Mouse (Mus musculus) forebrain, embryonic 10.5 days (tissue): ENCODE measurements around the gene Nat8f1. TPM values are rescaled to one million over a fixed set of nuclear protein-coding genes. Genes with fewer than 3 reads are reported as not detected.
"Not testable (repeated sequence)": the region's sequence is repeated elsewhere in the genome, so short reads cannot be mapped to it uniquely, and the experiment has no call there.

Experiments
- DNase-seq: peaks from one replicate; pipeline ENCODE4 v3.0.0-alpha.2; 2017; ENCODE audit warnings: low spot score; ENCODE audit errors: extremely low spot score
- H3K27ac ChIP-seq: fragments of 300-500 bp; sonication (generic); 2 replicates; pipeline ENCODE4 v1.5.1; 2016; ENCODE audit warnings: mild to moderate bottlenecking
- H3K27me3 ChIP-seq: fragments of 300-500 bp; sonication (generic); 2 replicates; pipeline ENCODE4 v1.6.1; 2016; ENCODE audit warnings: mild to moderate bottlenecking; ENCODE audit not compliant: poor library complexity, severe bottlenecking
- H3K36me3 ChIP-seq: fragments of 300-500 bp; sonication (generic); replicated peaks from 2 replicates; pipeline ENCODE4 v1.6.1; 2016; ENCODE audit warnings: mild to moderate bottlenecking, moderate library complexity
- H3K4me1 ChIP-seq: fragments of 300-500 bp; sonication (generic); 2 replicates; pipeline ENCODE4 v1.6.1; 2016
- H3K4me3 ChIP-seq: fragments of 300-500 bp; sonication (generic); 2 replicates; pipeline ENCODE4 v1.5.1; 2016; ENCODE audit warnings: mild to moderate bottlenecking, moderate library complexity
- H3K9me3 ChIP-seq: fragments of 300-500 bp; sonication (generic); 2 replicates; pipeline ENCODE4 v1.6.1; 2016; ENCODE audit warnings: mild to moderate bottlenecking, moderate library complexity
- WGBS: fragments of 180-500 bp; shearing (Covaris S2); methylation state at CpG from one replicate; pipeline ENCODE4 v1.1.7; 2016; 5-methylcytosine and 5-hydroxymethylcytosine counted together
- polyA plus RNA-seq: library from polyadenylated mRNA; unstranded; fragments of >200 nt; fragmentation: Nextera tagmentation; extraction: Ambion mirVana; gene quantifications from 2 replicates; pipeline ENCODE4 v1.2.1, GENCODE M21; 2016

Gene Nat8f1
- 5.2 and 6.4 TPM in 2 replicates for polyA plus RNA-seq

- WGBS, result under 1% methylated on average over 61 of the region's 61 CpGs
- DNase-seq, result peak; percentile 89
- not testable (repeated sequence) for H3K9me3 ChIP-seq, H3K36me3 ChIP-seq, H3K27me3 ChIP-seq
- Histone ChIP-seq H3K27ac (peak within 1 kb of the TSS; percentile 88), H3K4me3 (peak within 1 kb of the TSS; percentile 68), H3K4me1 (peaks cover 15% of the 10 kb centered on the region)
These were observed at the start of gene Nat8f1 for GRCm38 (mm10) chr6:85915539-85916513. Gene Nat8f1 (minus strand): TSS chr6:85915687.

- Histone ChIP-seq H3K9me3 (no peaks in the 10 kb centered on the region), H3K27ac (peak within 1 kb of the TSS; percentile 95), H3K4me3 (peak within 1 kb of the TSS; percentile 92), H3K27me3 (no peaks in the 10 kb centered on the region), H3K4me1 (peaks cover 16% of the 10 kb centered on the region), H3K36me3 (peaks cover 29% of the 10 kb centered on the region)
- under 1% methylated on average over 70 of the region's 70 CpGs for WGBS
- DNase-seq, result peak; percentile 93
These were observed 45.9 kb upstream of the Nat8f1 start, which contains the start of gene Dusp11 for GRCm38 (mm10) chr6:85961101-85962091. Gene Dusp11 (minus strand): TSS chr6:85961667.

- Histone ChIP-seq H3K27ac (no peak overlapping the region), H3K36me3 (peaks cover 66% of the 10 kb centered on the region), H3K4me3 (no peak overlapping the region), H3K4me1 (peaks cover 16% of the 10 kb centered on the region), H3K27me3 (no peaks in the 10 kb centered on the region), H3K9me3 (no peaks in the 10 kb centered on the region)
- no peak for DNase-seq
- WGBS, result 93% methylated on average over 3 of the region's 3 CpGs
These were observed 42.1 kb upstream of the Nat8f1 start for GRCm38 (mm10) chr6:85957581-85957980.

GRCm38 (mm10) chr6:85948549-85948948 lies 33.1 kb upstream of the Nat8f1 start:
- peaks cover 100% of the 10 kb centered on the region for H3K36me3 ChIP-seq
- H3K9me3 ChIP-seq, result no peaks in the 10 kb centered on the region
- DNase-seq, result no peak
- WGBS, result 87% methylated on average over 6 of the region's 6 CpGs
- H3K27me3 ChIP-seq, result no peaks in the 10 kb centered on the region
- no peaks in the 10 kb centered on the region for H3K4me1 ChIP-seq
- no peak overlapping the region for H3K27ac ChIP-seq
- H3K4me3 ChIP-seq, result no peak overlapping the region

- no peak for DNase-seq
- H3K4me1 ChIP-seq, result peaks cover 2% of the 10 kb centered on the region
- H3K27me3 ChIP-seq, result no peaks in the 10 kb centered on the region
- peaks cover 68% of the 10 kb centered on the region for H3K36me3 ChIP-seq
- H3K27ac ChIP-seq, result no peak overlapping the region
- no peaks in the 10 kb centered on the region for H3K9me3 ChIP-seq
- H3K4me3 ChIP-seq, result no peak overlapping the region
- 92% methylated on average over 3 of the region's 3 CpGs for WGBS
These were observed 27.0 kb upstream of the Nat8f1 start for GRCm38 (mm10) chr6:85942469-85942868.

GRCm38 (mm10) chr6:85938701-85939100 lies 23.2 kb upstream of the Nat8f1 start:
- Histone ChIP-seq H3K27ac (no peak overlapping the region), H3K36me3 (peaks cover 30% of the 10 kb centered on the region), H3K27me3 (no peaks in the 10 kb centered on the region), H3K4me1 (peaks cover 14% of the 10 kb centered on the region), H3K4me3 (no peak overlapping the region), H3K9me3 (no peaks in the 10 kb centered on the region)
- no peak for DNase-seq
- WGBS, result 84% methylated on average over 10 of the region's 10 CpGs

- H3K27ac ChIP-seq, result peak overlapping the region; percentile 85
- not testable (repeated sequence) for H3K27me3 ChIP-seq, H3K9me3 ChIP-seq
- peak; percentile 77 for DNase-seq
- WGBS, result 2% methylated on average over 50 of the region's 50 CpGs
- H3K4me3 ChIP-seq, result peak overlapping the region; percentile 58
- peaks cover 12% of the 10 kb centered on the region for H3K36me3 ChIP-seq
- peaks cover 14% of the 10 kb centered on the region for H3K4me1 ChIP-seq
These were observed 21.3 kb upstream of the Nat8f1 start for GRCm38 (mm10) chr6:85936508-85937465.

- Histone ChIP-seq H3K27ac (no peak overlapping the region), H3K9me3 (no peaks in the 10 kb centered on the region), H3K4me1 (peaks cover 14% of the 10 kb centered on the region), H3K4me3 (no peak overlapping the region), H3K27me3 (no peaks in the 10 kb centered on the region), H3K36me3 (peaks cover 9% of the 10 kb centered on the region)
- WGBS, result 73% methylated on average over 3 of the region's 3 CpGs
- no peak for DNase-seq
These were observed 20.2 kb upstream of the Nat8f1 start for GRCm38 (mm10) chr6:85935646-85936045.

GRCm38 (mm10) chr6:85934047-85934446 lies 18.6 kb upstream of the Nat8f1 start:
- H3K27ac ChIP-seq, result no peak overlapping the region
- H3K36me3 ChIP-seq, result peaks cover 22% of the 10 kb centered on the region
- H3K9me3 ChIP-seq, result no peaks in the 10 kb centered on the region
- no peaks in the 10 kb centered on the region for H3K27me3 ChIP-seq
- DNase-seq, result no peak
- WGBS, result 84% methylated on average over 8 of the region's 8 CpGs
- no peak overlapping the region for H3K4me3 ChIP-seq
- peaks cover 14% of the 10 kb centered on the region for H3K4me1 ChIP-seq

- WGBS, result 93% methylated on average over 1 of the region's 1 CpGs
- peaks cover 68% of the 10 kb centered on the region for H3K36me3 ChIP-seq
- H3K27me3 ChIP-seq, result no peaks in the 10 kb centered on the region
- no peak overlapping the region for H3K27ac ChIP-seq
- no peaks in the 10 kb centered on the region for H3K9me3 ChIP-seq
- no peak for DNase-seq
- no peak overlapping the region for H3K4me3 ChIP-seq
- no peaks in the 10 kb centered on the region for H3K4me1 ChIP-seq
These were observed 13.8 kb upstream of the Nat8f1 start for GRCm38 (mm10) chr6:85929312-85929711.

- no peak for DNase-seq
- H3K4me3 ChIP-seq, result no peak overlapping the region
- H3K4me1 ChIP-seq, result no peaks in the 10 kb centered on the region
- no peaks in the 10 kb centered on the region for H3K9me3 ChIP-seq
- H3K36me3 ChIP-seq, result peaks cover 79% of the 10 kb centered on the region
- H3K27ac ChIP-seq, result no peak overlapping the region
- H3K27me3 ChIP-seq, result no peaks in the 10 kb centered on the region
- 92% methylated on average over 9 of the region's 9 CpGs for WGBS
These were observed 12.3 kb upstream of the Nat8f1 start for GRCm38 (mm10) chr6:85927476-85928464.
